Mouse (Mus musculus) frontal cortex, postnatal 10 days (tissue): ENCODE data around the gene Pcolce.

Source experiments
- DNase-seq, 2 experiments: peaks; one replicate each; pipeline ENCODE4 v3.0.0; 2022; ENCODE audit warnings: low spot score in 2 of 2, mixed read lengths in 1 of 2

The Pcolce gene

GRCm38 (mm10) chr5:137613550-137613949 lies at the start of gene Pcolce:
Pcolce (minus strand) TSS chr5:137613784.
- no peak for DNase-seq

GRCm38 (mm10) chr5:137663057-137663456 lies 49.5 kb upstream of the Pcolce start:
- DNase-seq, result no peak

- DNase-seq, result no peak
Observed at GRCm38 (mm10) chr5:137660064-137660688, 46.6 kb upstream of the Pcolce start.

- peak; percentile 55 to 66 for DNase-seq
Observed at GRCm38 (mm10) chr5:137656977-137657376, 43.4 kb upstream of the Pcolce start.

GRCm38 (mm10) chr5:137654746-137655145 lies 41.2 kb upstream of the Pcolce start:
- DNase-seq, result no peak

GRCm38 (mm10) chr5:137653366-137653765 lies 39.8 kb upstream of the Pcolce start:
- DNase-seq, result no peak

GRCm38 (mm10) chr5:137652474-137652873 lies 38.9 kb upstream of the Pcolce start:
- DNase-seq, result no peak

- no peak for DNase-seq
Observed at GRCm38 (mm10) chr5:137649669-137650571, 36.3 kb upstream of the Pcolce start.

GRCm38 (mm10) chr5:137649251-137649650 lies 35.7 kb upstream of the Pcolce start:
- DNase-seq, result no peak

- DNase-seq, result no peak
Observed at GRCm38 (mm10) chr5:137647827-137648601, 34.4 kb upstream of the Pcolce start.

- DNase-seq, result no peak
Observed at GRCm38 (mm10) chr5:137645652-137646091, 32.1 kb upstream of the Pcolce start, which contains the start of gene Irs3. Irs3 (minus strand) TSS chr5:137645714.

- no peak for DNase-seq
Observed at GRCm38 (mm10) chr5:137645091-137645651, 31.6 kb upstream of the Pcolce start.

- no peak for DNase-seq
Observed at GRCm38 (mm10) chr5:137644484-137644883, 30.9 kb upstream of the Pcolce start.

- no peak for DNase-seq
Observed at GRCm38 (mm10) chr5:137642886-137643285, 29.3 kb upstream of the Pcolce start.

- no peak for DNase-seq
Observed at GRCm38 (mm10) chr5:137641054-137641453, 27.5 kb upstream of the Pcolce start, which contains the start of gene Sap25. Sap25 (plus strand) TSS chr5:137641334.

GRCm38 (mm10) chr5:137639472-137639871 lies 25.9 kb upstream of the Pcolce start:
- no peak for DNase-seq

- no peak for DNase-seq
Observed at GRCm38 (mm10) chr5:137633397-137634084, 20.0 kb upstream of the Pcolce start.

- DNase-seq, result no peak
Observed at GRCm38 (mm10) chr5:137631591-137631990, 18.0 kb upstream of the Pcolce start.

- DNase-seq, result no peak
Observed at GRCm38 (mm10) chr5:137631171-137631570, 17.6 kb upstream of the Pcolce start.

- DNase-seq, result no peak
Observed at GRCm38 (mm10) chr5:137630602-137631001, 17.0 kb upstream of the Pcolce start.
